Mouse (Mus musculus): ENCODE measurements around the gene Slc35g2. TPM values are rescaled to one million over a fixed set of nuclear protein-coding genes. Genes with fewer than 3 reads are reported as not detected.
A peak's percentile ranks its signal among the peaks of the same experiment; 100 is the strongest.

Gene Slc35g2
- total RNA-seq, 2 experiments from 2014 or later, result 19.4 to 23.0 TPM

GRCm38 (mm10) chr9:100522029-100522428, 48.9 kb downstream of the Slc35g2 start:
- Histone ChIP-seq H3K27ac (no peak overlapping the region), H3K4me3 (no peak overlapping the region)
- no peak for TF ChIP-seq CTCF (IDR thresholded peaks at IDR 0.05)
- intact Hi-C loops (cut with DNase I), result loop anchor here (5.0 to 10.0 kb wide), 2 partner anchors 395 to 633 kb away; no protein-coding TSS in a partner anchor
- DNase-seq (ENCODE audit: extremely low spot score in 1 of 2, low spot score in 2 of 2), result no peak

GRCm38 (mm10) chr9:100520586-100520985, 50.3 kb downstream of the Slc35g2 start:
- intact Hi-C loops (cut with DNase I), result loop anchor here (1.0 to 10.0 kb wide), 4 partner anchors 26 to 634 kb away; partner anchors contain the start of gene Nck1
- Histone ChIP-seq H3K4me3 (no peak overlapping the region), H3K27ac (no peak overlapping the region)
- TF ChIP-seq CTCF (IDR thresholded peaks at IDR 0.05), result peak; percentile 77
- peak; percentile 22 to 32 for DNase-seq (ENCODE audit: extremely low spot score in 1 of 2, low spot score in 2 of 2)

GRCm38 (mm10) chr9:100520012-100520411, 50.9 kb downstream of the Slc35g2 start:
- DNase-seq (ENCODE audit: extremely low spot score in 1 of 2, low spot score in 2 of 2), result no peak
- no peak overlapping the region for H3K27ac ChIP-seq
- intact Hi-C loops (cut with DNase I), result loop anchor here (1.0 to 10.0 kb wide), 4 partner anchors 27 to 635 kb away; partner anchors contain the start of gene Nck1
- H3K4me3 ChIP-seq, result no peak overlapping the region
- peak; percentile 49 for TF ChIP-seq CTCF (IDR thresholded peaks at IDR 0.05)

GRCm38 (mm10) chr9:100507581-100507980, 63.3 kb downstream of the Slc35g2 start:
- Histone ChIP-seq H3K4me3 (no peak overlapping the region), H3K27ac (no peak overlapping the region)
- intact Hi-C loops (cut with DNase I), result no loop called here
- no peak for TF ChIP-seq CTCF (IDR thresholded peaks at IDR 0.05)
- DNase-seq (ENCODE audit: extremely low spot score in 1 of 2, low spot score in 2 of 2), result no peak

GRCm38 (mm10) chr9:100506652-100507051, 64.2 kb downstream of the Slc35g2 start:
- H3K27ac ChIP-seq, result peak overlapping the region; percentile 11; the same call in 1 of the 2 replicates
- no peak for DNase-seq (ENCODE audit: extremely low spot score in 1 of 2, low spot score in 2 of 2)
- TF ChIP-seq CTCF (IDR thresholded peaks at IDR 0.05), result no peak
- H3K4me3 ChIP-seq, result no peak overlapping the region
- intact Hi-C loops (cut with DNase I), result no loop called here

GRCm38 (mm10) chr9:100505498-100505897, 65.4 kb downstream of the Slc35g2 start:
- intact Hi-C loops (cut with DNase I), result no loop called here
- no peak for DNase-seq (ENCODE audit: extremely low spot score in 1 of 2, low spot score in 2 of 2)
- TF ChIP-seq CTCF (IDR thresholded peaks at IDR 0.05), result no peak
- Histone ChIP-seq H3K27ac (no peak overlapping the region), H3K4me3 (no peak overlapping the region; the same call in 1 of the 2 replicates)

Other genes with a start within 250 kb of the Slc35g2 start
- under 1 TPM; 0.23 to 0.38 TPM for gene Il20rb, start 84.3 kb downstream of the Slc35g2 start, total RNA-seq (2021)
- 10 to 100 TPM; 33.1 to 35.6 TPM for gene Nck1, start 25.0 kb downstream of the Slc35g2 start, total RNA-seq (2021)
- 10 to 100 TPM; 65.0 to 66.2 TPM for gene Stag1, start 26.7 kb upstream of the Slc35g2 start, total RNA-seq (2021)